Mouse (Mus musculus) embryonic facial prominence, embryonic 13.5 days (tissue): ENCODE results near the gene Sec1. TPM values are rescaled to one million over a fixed set of nuclear protein-coding genes. Genes with fewer than 3 reads are reported as not detected.
"Not testable (repeated sequence)": the region's sequence is repeated elsewhere in the genome, so short reads cannot be mapped to it uniquely, and the experiment has no call there.

Experiments
- ATAC-seq: fragments of 200-750 bp; cut with Nextera tagmentation; 2 replicates; pipeline ENCODE4 v1.8.0; 2017; ENCODE audit warnings: low read depth; ENCODE audit not compliant: insufficient number of reproducible peaks, insufficient read depth, low FRiP score, low TSS enrichment
- H3K27ac ChIP-seq: fragments of 300-500 bp; sonication (generic); 2 replicates; pipeline ENCODE4 v1.5.1; 2015; ENCODE audit warnings: moderate library complexity, mild to moderate bottlenecking, inconsistent platforms
- H3K27me3 ChIP-seq: fragments of 300-500 bp; sonication (generic); 2 replicates; pipeline ENCODE4 v1.6.1; 2015; ENCODE audit warnings: mild to moderate bottlenecking, inconsistent platforms
- H3K36me3 ChIP-seq: fragments of 300-500 bp; sonication (generic); 2 replicates; pipeline ENCODE4 v1.6.1; 2015; ENCODE audit warnings: mild to moderate bottlenecking, inconsistent platforms
- H3K4me1 ChIP-seq: fragments of 300-500 bp; sonication (generic); 2 replicates; pipeline ENCODE4 v1.6.1; 2015; ENCODE audit warnings: inconsistent platforms
- H3K4me2 ChIP-seq: fragments of 300-500 bp; sonication (generic); 2 replicates; pipeline ENCODE4 v1.6.1; 2015; ENCODE audit warnings: moderate library complexity, mild to moderate bottlenecking, inconsistent platforms
- H3K4me3 ChIP-seq: fragments of 300-500 bp; sonication (generic); 2 replicates; pipeline ENCODE4 v1.5.1; 2015; ENCODE audit warnings: mild to moderate bottlenecking, inconsistent platforms
- H3K9ac ChIP-seq: fragments of 300-500 bp; sonication (generic); 2 replicates; pipeline ENCODE4 v1.6.1; 2015; ENCODE audit warnings: mild to moderate bottlenecking, inconsistent platforms
- H3K9me3 ChIP-seq: fragments of 300-500 bp; sonication (generic); 2 replicates; pipeline ENCODE4 v1.6.1; 2016; ENCODE audit warnings: inconsistent platforms
- WGBS: fragments of 180-500 bp; shearing (Covaris S2); methylation state at CpG from one replicate; pipeline ENCODE4 v1.1.7; 2015; ENCODE audit warnings: mixed read lengths; 5-methylcytosine and 5-hydroxymethylcytosine counted together
- polyA plus RNA-seq: library from polyadenylated mRNA; unstranded; fragments of >200 nt; fragmentation: Nextera tagmentation; extraction: Ambion mirVana; gene quantifications from 2 replicates; pipeline ENCODE4 v1.2.1, GENCODE M21; 2015

Gene Sec1
- polyA plus RNA-seq, 1 experiment from 2014 or later, result 6.3 TPM

DNA sequence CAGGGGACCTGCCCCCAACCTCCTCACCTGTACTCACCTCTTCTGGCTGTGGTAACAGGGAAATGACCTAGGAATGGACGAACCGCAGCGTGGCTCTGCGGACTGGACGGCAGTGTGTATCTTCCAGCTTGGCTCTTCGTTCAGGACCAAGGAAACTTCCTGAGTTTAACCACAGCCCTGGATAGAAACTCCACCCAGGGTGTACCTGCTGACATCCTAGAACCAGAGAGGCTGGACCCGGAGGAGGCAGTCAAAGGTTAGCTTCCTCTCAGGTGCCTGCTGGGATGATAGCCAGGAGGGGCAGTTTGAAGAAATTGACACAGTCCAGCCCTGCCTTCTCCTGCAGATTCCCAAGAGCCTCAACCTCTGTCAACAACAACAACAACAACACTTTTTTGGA is 28.0 kb downstream of the Sec1 start, which contains the start of gene Fut2:
Gene Fut2 (minus strand): TSS at position 234 of the 400 bp plus-strand sequence.
- no peak for ATAC-seq
- Histone ChIP-seq H3K27ac (no peak within 1 kb of the TSS), H3K4me3 (no peak within 1 kb of the TSS)

DNA sequence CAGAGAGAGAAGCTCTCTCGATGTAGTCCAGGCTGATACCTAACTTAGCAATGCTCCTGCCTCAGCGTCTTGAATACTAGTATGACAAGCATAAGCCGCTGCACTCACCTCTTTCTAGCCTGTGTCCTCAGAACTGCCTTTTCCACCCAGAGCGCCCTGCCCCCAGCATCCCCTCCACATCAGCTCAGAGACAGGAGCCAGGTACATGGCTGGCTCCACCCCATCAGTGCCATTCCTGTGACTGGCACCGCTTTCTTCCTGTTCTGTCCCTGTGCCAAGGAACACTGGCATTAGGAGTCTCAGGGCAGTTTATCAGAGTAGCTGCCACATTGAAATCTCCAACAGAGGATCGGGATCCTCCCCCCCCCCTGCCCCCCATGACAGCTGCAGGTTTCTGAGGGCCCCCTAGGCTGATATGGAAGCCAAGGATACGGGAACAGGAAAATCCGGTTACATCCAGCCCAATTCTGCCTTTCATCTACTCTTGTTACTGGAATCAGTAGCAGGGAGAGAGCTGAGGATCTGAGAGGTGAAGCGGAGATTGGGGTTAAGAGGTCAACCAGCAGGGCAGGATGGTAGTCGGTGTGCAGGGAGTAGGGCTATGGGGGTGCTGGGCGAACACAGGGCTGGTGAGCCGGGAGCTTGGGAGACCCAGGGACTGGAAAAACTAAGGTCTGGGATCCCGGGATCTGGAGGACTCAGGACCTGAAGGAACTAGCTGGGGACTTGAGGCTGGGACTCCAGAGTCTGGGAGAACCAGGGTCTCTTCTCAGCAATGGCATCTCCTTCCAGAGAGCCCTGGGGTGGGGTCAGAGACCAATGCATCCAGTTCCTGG is 28.7 kb downstream of the Sec1 start:
- Histone ChIP-seq H3K36me3 (no peaks in the 10 kb centered on the region), H3K4me2 (peak overlapping the region; percentile 16; the same call in 1 of the 2 replicates), H3K27me3 (no peaks in the 10 kb centered on the region), H3K4me1 (peaks cover 19% of the 10 kb centered on the region), H3K27ac (no peak overlapping the region), H3K9ac (0 out of 2 replicates have a peak overlapping the region, but pooled peaks have one; percentile 16), H3K9me3 (peaks cover 3% of the 10 kb centered on the region; the same call in 1 of the 2 replicates), H3K4me3 (no peak overlapping the region)
- WGBS, result 34% methylated on average over 13 of the region's 13 CpGs
- ATAC-seq, result no peak

More for the DNA sequence above, 28.0 kb downstream of the Sec1 start, which contains the start of gene Fut2:
- Histone ChIP-seq H3K4me2 (peak within 1 kb of the TSS; percentile 16; the same call in 1 of the 2 replicates), H3K27me3 (no peaks in the 10 kb centered on the region), H3K4me1 (peaks cover 19% of the 10 kb centered on the region), H3K36me3 (no peaks in the 10 kb centered on the region), H3K9me3 (peaks cover 3% of the 10 kb centered on the region; the same call in 1 of the 2 replicates), H3K9ac (0 out of 2 replicates have a peak within 1 kb of the TSS, but pooled peaks have one; percentile 16)
- 74% methylated on average over 7 of the region's 7 CpGs for whole genome bisulfite sequencing

DNA sequence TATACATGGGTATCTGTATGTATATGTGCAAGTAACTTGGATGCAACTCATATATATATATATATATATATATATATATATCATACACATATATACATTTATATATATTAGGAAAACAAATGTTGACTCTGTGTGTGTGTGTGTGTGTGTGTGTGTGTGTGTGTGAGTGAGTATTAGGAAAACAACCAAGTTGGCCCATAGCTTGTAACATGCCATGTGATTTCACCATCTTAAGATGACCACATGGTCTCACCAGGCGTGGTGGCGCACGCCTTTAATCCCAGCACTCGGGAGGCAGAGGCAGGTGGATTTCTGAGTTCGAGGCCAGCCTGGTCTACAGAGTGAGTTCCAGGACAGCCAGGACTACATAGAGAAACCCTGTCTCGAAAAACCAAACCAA is 32.5 kb downstream of the Sec1 start:
- 91% methylated on average over 6 of the region's 6 CpGs for WGBS
- H3K36me3 ChIP-seq, result not testable (repeated sequence)

DNA sequence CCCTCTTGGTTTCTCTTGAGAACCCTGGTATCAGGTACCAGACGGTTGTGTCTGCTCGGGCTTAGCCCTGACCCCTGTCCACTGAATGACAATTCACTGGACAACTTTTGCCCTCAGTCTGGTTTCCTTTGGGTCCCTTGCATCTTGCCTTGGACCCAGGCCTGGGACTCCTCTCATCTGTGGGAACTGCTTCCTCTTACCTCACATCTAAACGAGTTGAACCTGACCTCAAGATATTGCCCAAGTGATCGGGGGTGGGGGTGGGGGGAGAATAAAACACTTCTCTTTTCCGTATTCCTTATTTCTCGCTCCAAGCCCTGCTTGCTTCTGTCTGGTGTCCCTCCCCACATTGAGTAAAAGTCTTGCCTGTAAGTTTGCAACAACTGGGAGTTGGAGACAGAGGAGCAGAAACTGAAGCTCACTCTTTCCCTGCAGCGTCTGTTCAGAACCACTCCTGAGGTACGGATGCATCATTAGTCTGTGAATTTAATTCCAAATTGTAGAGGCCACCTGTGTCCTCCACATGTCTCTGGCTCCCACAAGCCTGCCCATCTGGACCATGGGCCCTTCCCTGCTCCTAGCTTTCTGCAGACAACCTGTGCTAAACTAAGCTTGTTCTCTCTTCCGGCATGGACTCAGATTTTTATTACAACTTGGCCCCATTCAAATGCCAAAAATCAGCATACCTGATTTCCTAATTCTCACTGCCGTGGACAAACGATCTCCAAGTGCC is 33.3 kb downstream of the Sec1 start:
- H3K9me3 ChIP-seq, result no peaks in the 10 kb centered on the region
- no peak overlapping the region for H3K4me2 ChIP-seq
- WGBS, result 81% methylated on average over 11 of the region's 11 CpGs
- no peak overlapping the region for H3K4me3 ChIP-seq
- no peaks in the 10 kb centered on the region for H3K27me3 ChIP-seq
- ATAC-seq, result no peak
- peaks cover 23% of the 10 kb centered on the region for H3K4me1 ChIP-seq
- no peaks in the 10 kb centered on the region for H3K36me3 ChIP-seq
- H3K27ac ChIP-seq, result no peak overlapping the region
- no peak overlapping the region for H3K9ac ChIP-seq

More for the DNA sequence above, 32.5 kb downstream of the Sec1 start:
- H3K4me2 ChIP-seq, H3K4me3 ChIP-seq, H3K27ac ChIP-seq, H3K27me3 ChIP-seq, H3K9ac ChIP-seq, H3K9me3 ChIP-seq, ATAC-seq: not testable (repeated sequence)
- peaks cover 19% of the 10 kb centered on the region for H3K4me1 ChIP-seq

DNA sequence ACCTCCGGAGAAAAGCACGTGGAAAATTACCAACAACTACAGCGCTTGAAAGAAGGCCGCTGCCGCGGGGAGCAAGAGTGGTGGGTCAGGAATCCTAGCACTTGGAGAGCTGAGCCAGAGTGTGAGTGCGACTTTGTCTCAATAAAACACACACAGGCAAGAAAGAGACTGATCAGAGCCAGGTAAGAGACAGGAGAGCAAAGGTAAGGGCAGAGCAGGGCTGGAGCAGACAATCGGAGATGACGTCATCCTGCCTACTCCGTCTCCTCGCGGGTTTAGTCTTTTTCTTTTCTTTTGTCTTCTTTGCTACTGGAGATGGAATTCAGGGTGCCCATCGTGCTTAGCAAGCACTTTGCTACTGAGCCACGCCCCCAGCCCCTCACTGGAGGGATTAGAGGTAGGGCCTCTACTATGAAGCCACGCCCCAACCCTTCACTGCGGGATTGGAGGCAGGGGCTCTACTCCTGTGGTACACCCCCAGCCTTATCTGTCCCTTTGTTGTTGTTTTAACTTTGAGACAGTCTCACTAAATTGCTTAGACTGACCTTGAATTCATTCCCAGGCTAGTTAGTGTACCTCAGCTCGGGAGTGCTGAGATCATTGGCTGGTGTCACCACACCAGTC is 39.7 kb downstream of the Sec1 start:
- H3K9ac ChIP-seq, result no peak overlapping the region
- peak overlapping the region; percentile 38 for H3K4me2 ChIP-seq
- H3K4me1 ChIP-seq, result peaks cover 16% of the 10 kb centered on the region
- no peaks in the 10 kb centered on the region for H3K27me3 ChIP-seq
- ATAC-seq, result peak; percentile 59; the same call in 1 of the 2 replicates
- peak overlapping the region; percentile 62; the same call in 1 of the 2 replicates for H3K27ac ChIP-seq
- no peaks in the 10 kb centered on the region for H3K36me3 ChIP-seq
- 27% methylated on average over 17 of the region's 17 CpGs for WGBS
- H3K4me3 ChIP-seq, result 0 out of 2 replicates have a peak overlapping the region, but pooled peaks have one; percentile 8
- no peaks in the 10 kb centered on the region for H3K9me3 ChIP-seq

DNA sequence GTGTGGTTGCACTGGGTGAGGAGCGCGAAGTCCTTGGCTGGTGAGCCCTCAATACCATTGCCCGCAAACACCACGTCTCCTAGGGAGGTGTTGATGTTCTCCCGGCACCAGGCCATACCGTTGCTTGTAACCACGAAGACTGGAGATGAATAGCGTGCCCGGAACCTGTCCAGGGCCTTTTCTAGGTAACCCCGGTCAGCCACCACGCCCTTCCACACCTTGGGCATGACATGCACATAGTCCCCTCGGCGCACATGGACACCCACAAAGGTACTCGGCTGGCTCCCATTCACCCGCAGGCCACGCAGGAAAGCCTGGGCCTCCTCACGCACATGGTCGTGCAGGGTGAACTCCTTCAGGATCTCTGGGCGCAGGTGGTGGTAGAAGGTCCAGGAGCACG is 43.7 kb downstream of the Sec1 start:
- not testable (repeated sequence) for ATAC-seq, H3K4me3 ChIP-seq, H3K4me1 ChIP-seq, H3K9ac ChIP-seq, H3K36me3 ChIP-seq, H3K9me3 ChIP-seq, H3K4me2 ChIP-seq, H3K27me3 ChIP-seq, H3K27ac ChIP-seq
- 95% methylated on average over 20 of the region's 20 CpGs for WGBS

DNA sequence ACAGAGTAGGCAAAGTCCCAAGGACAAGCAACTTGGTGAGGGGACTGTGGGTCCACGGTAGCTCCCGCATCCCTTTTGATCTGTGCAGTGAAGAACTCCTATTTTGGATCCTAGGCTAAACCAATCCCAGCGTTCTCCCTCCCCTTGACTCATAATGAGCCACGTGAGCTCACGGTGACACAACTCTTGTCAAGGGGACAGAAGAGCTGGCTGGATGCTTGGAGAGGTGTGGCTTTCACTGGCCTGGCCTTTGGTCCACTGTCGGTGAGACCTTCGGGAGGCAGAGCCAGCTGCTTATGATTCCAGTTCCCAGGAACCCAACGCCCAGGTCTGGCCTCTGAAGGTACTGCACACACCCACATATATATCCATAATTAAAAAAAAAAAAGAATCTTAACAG is 44.9 kb downstream of the Sec1 start:
- Histone ChIP-seq H3K4me3 (no peak overlapping the region), H3K27ac (no peak overlapping the region), H3K4me2 (no peak overlapping the region), H3K4me1 (peaks cover 11% of the 10 kb centered on the region), H3K9me3 (no peaks in the 10 kb centered on the region), H3K36me3 (no peaks in the 10 kb centered on the region), H3K9ac (no peak overlapping the region), H3K27me3 (no peaks in the 10 kb centered on the region)
- 78% methylated on average over 8 of the region's 8 CpGs for WGBS
- no peak for ATAC-seq

DNA sequence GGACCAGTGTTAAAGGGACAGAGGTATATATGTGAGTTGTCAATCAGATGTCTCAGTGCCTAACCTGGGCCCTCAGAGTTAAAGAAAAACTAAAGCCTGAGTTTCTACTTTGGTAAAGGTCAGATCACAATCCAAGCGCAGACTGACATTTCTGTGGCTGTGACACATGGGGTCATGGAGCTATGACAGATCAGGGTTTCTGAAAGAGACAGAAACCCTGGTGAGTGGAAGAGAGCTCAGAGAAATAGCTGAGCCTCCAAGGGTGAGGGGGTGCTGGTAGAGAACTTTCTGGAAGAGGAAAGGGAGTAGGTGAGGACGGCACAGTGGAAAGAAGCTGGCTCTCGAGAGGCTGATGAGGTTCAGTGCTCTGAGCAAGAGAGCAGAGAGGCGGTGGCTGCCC is 47.5 kb downstream of the Sec1 start:
- Histone ChIP-seq H3K9me3 (no peaks in the 10 kb centered on the region), H3K4me2 (no peak overlapping the region), H3K4me1 (peaks cover 29% of the 10 kb centered on the region), H3K27me3 (no peaks in the 10 kb centered on the region), H3K4me3 (no peak overlapping the region), H3K9ac (no peak overlapping the region), H3K36me3 (no peaks in the 10 kb centered on the region), H3K27ac (no peak overlapping the region)
- WGBS, result 72% methylated on average over 4 of the region's 4 CpGs
- ATAC-seq, result no peak

DNA sequence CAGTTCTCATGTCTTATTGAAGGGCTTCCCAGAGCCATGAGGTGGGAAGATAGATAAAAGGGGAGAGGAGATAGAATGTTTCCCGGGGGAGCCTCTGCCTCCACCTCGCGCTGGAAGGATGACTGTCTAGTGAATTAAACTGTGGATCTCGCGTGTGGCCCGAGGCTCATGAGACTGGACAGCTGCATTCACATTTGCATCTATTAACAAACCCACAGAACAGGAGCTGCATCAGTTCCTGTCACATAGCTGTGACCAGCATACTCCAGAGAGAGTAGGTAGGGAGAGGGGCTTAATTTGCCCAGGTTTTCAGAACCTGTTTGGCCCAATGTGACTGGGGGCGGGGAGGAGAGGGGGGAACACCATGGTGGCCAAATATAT is 48.6 kb downstream of the Sec1 start:
- Histone ChIP-seq H3K4me2 (no peak overlapping the region), H3K27me3 (no peaks in the 10 kb centered on the region), H3K9ac (no peak overlapping the region), H3K4me1 (peaks cover 40% of the 10 kb centered on the region), H3K9me3 (no peaks in the 10 kb centered on the region), H3K36me3 (no peaks in the 10 kb centered on the region), H3K4me3 (no peak overlapping the region), H3K27ac (no peak overlapping the region)
- WGBS, result 87% methylated on average over 7 of the region's 7 CpGs
- no peak for ATAC-seq

DNA sequence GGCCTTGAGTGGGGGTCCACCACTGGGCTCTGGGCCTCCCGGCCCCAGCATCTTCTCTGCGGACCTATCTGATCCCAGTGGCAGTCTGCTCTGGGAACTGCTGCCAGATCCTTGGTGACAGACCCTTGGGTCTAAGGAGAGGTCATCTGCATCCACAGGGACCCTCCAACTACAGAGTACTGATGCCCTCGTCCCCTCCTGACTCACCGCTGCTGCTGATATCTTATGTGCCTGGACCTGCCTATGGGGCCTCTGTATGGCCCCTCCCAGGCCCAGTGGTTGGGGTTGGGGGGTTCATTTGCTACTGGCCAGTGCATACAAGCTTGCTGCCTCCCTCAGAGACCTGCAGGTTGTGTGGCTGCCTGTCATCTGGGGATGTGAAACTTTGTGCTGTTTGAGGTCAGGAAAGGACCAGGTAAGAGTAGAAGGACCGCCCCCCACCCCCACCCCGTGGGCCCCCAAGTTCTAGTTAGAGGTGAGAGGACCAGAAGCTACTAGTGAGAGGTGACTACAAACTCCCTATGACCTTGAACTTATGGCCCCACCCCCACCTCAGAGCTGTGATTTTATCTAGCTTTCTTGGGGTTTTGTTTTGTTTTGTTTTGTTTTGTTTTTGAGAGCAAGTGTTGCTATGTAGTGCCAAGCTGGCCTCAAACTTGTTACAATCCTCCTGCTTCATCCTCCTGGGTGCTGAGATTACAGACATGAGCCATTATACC is 49.2 kb downstream of the Sec1 start:
- Histone ChIP-seq H3K27me3 (no peaks in the 10 kb centered on the region), H3K9me3 (no peaks in the 10 kb centered on the region), H3K27ac (peak overlapping the region; percentile 87; the same call in 1 of the 2 replicates), H3K4me2 (peak overlapping the region; percentile 81), H3K9ac (peak overlapping the region; percentile 58; the same call in 1 of the 2 replicates), H3K4me1 (peaks cover 41% of the 10 kb centered on the region), H3K36me3 (no peaks in the 10 kb centered on the region), H3K4me3 (no peak overlapping the region)
- ATAC-seq, result no peak
- 65% methylated on average over 6 of the region's 6 CpGs for WGBS

DNA sequence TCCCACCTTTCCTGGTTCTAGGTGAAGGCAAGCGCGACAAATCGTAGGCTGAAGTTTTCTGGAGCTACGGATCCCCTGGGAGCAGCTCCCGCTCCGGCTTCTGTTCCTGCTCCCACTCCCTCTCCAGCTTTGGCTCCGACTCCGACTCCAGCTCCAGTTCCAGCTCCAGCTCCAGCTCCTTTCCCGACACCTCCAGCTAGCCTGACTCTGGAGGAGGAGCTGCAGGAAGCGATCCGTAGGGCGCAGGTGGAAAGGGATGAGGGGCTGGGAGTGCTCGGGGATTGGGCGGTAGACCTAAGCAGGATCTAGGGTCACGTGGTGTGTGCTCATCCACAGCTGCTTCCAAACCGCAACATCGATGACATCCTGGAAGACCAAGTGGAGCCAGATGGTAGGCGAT is 50.0 kb downstream of the Sec1 start:
- Histone ChIP-seq H3K4me2 (peak overlapping the region; percentile 81), H3K27me3 (no peaks in the 10 kb centered on the region), H3K9me3 (no peaks in the 10 kb centered on the region), H3K4me3 (peak overlapping the region; percentile 54), H3K9ac (peak overlapping the region; percentile 58), H3K36me3 (no peaks in the 10 kb centered on the region), H3K4me1 (peaks cover 41% of the 10 kb centered on the region), H3K27ac (peak overlapping the region; percentile 87)
- ATAC-seq, result 0 out of 2 replicates have a peak, but pooled peaks have one; percentile 15
- WGBS, result 3% methylated on average over 18 of the region's 18 CpGs
